Mouse (Mus musculus) stomach, embryonic 14.5 days (tissue): ENCODE results near the gene Smarca1. TPM values are rescaled to one million over a fixed set of nuclear protein-coding genes. Genes with fewer than 3 reads are reported as not detected.
A peak's percentile ranks its signal among the peaks of the same experiment; 100 is the strongest.

Experiments used
- ATAC-seq: fragments of 200-750 bp; cut with Nextera tagmentation; 2 replicates; pipeline ENCODE4 v1.8.0; 2017; ENCODE audit warnings: low read depth, moderate TSS enrichment; ENCODE audit not compliant: insufficient number of reproducible peaks, insufficient read depth, low FRiP score
- H3K27ac ChIP-seq: fragments of 300-500 bp; sonication (generic); 2 replicates; pipeline ENCODE4 v1.5.1; 2014; ENCODE audit warnings: mild to moderate bottlenecking, low read length, moderate library complexity, mixed read lengths
- H3K27me3 ChIP-seq: fragments of 300-500 bp; sonication (generic); 2 replicates; pipeline ENCODE4 v1.6.1; 2014; ENCODE audit warnings: low read length, control low read depth, mixed read lengths; ENCODE audit not compliant: control insufficient read depth, insufficient read depth
- H3K36me3 ChIP-seq: fragments of 300-500 bp; sonication (generic); 2 replicates; pipeline ENCODE4 v1.6.1; 2014; ENCODE audit warnings: mild to moderate bottlenecking, control low read depth, low read length, moderate library complexity, mixed read lengths; ENCODE audit not compliant: control insufficient read depth, insufficient read depth
- H3K4me1 ChIP-seq: fragments of 300-500 bp; sonication (generic); 2 replicates; pipeline ENCODE4 v1.6.1; 2014; ENCODE audit warnings: low read length, control low read depth, mixed read lengths; ENCODE audit not compliant: control insufficient read depth, insufficient read depth
- H3K4me2 ChIP-seq: fragments of 300-500 bp; sonication (generic); replicated peaks from 2 replicates; pipeline ENCODE4 v1.6.1; 2014; ENCODE audit warnings: low read depth, low read length, control low read depth
- H3K4me3 ChIP-seq: fragments of 300-500 bp; sonication (generic); 2 replicates; pipeline ENCODE4 v1.5.1; 2014; ENCODE audit warnings: low read depth, low read length, control low read depth
- H3K9ac ChIP-seq: fragments of 300-500 bp; sonication (generic); replicated peaks from 2 replicates; pipeline ENCODE4 v1.6.1; 2014; ENCODE audit warnings: low read depth, mild to moderate bottlenecking, control low read depth, low read length, moderate library complexity, mixed read lengths
- H3K9me3 ChIP-seq: fragments of 300-500 bp; sonication (generic); 2 replicates; pipeline ENCODE4 v1.6.1; 2016; ENCODE audit warnings: low read depth, low read length, control low read depth; ENCODE audit not compliant: control insufficient read depth
- WGBS: fragments of 180-500 bp; shearing (Covaris S2); extraction: QIAGEN DNeasy Blood & Tissue Kit; methylation state at CpG from one replicate; pipeline ENCODE4 v1.1.7; 2014; 5-methylcytosine and 5-hydroxymethylcytosine counted together
- polyA plus RNA-seq: library from polyadenylated mRNA; unstranded; fragments of >200 nt; fragmentation: Nextera tagmentation; extraction: Ambion mirVana; gene quantifications from 2 replicates; pipeline ENCODE4 v1.2.1, GENCODE M21; 2014

The Smarca1 gene
- 39.4 and 44.7 TPM in 2 replicates for polyA plus RNA-seq

DNA sequence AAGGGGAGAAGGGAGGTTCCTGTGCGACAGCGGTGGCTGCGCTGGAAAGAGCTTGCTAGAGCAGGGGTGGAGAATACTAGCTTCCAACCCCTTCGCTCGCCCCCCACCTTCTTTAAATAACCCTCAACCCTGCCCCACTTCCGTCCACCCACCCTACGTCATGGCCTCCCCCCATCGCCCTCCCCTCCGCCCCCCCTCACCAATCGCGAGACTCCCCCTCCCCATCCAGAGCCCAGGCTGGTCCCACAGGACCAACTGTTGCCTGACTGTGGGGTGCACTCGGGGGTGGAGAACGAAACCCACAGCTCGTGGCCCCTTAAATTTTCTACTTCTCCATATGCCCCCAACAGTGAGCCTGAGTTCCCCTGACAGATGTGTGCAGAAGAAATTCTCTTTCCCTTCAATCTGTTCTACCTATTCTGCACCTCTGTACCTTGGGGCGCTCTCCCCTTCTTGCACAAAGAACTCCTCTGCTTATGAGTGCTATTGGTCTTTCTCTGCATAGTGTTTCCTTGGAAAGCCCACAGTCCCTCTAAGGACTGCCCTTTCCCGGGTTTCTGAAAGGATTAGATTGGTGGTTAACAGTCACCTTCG, at the start of gene Smarca1:
Smarca1 (minus strand) TSS at position 544 of the 594 bp plus-strand sequence.
- H3K4me2 ChIP-seq, result peak within 1 kb of the TSS; percentile 47
- 32% methylated on average over 16 of the region's 17 CpGs for WGBS
- ATAC-seq, result peak; percentile 76; the same call in 1 of the 2 replicates

DNA sequence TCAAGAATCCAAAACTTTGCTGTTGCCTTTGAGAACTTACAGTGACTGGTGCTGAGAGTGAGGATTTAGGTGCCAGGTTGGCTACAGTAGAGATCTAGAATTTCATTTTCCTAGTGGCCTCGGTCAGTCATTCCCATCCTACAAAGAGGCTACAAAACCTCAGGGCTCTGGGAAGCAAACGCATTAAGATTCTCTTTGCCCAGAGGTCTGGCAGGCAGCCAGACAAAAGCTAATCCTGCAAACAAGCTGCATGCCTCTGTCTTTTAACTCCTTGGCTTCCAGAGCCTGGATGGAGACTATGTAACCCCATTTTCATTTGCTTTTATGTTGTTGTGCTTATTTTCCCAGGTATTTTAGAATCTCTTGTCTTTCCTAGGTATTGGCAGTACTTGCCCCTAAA, 45.0 kb upstream of the Smarca1 start:
- no peak; the same call in 1 of the 2 replicates for ATAC-seq
- no peak overlapping the region for H3K4me3 ChIP-seq
- no peaks in the 10 kb centered on the region for H3K4me1 ChIP-seq
- H3K27me3 ChIP-seq, result no peaks in the 10 kb centered on the region
- H3K36me3 ChIP-seq, result no peaks in the 10 kb centered on the region; the same call in 1 of the 2 replicates
- 22% methylated on average over 2 of the region's 2 CpGs for WGBS
- peak overlapping the region; percentile 27; the same call in 1 of the 2 replicates for H3K27ac ChIP-seq
- no peak overlapping the region for H3K4me2 ChIP-seq
- no peak overlapping the region for H3K9ac ChIP-seq
- H3K9me3 ChIP-seq, result no peaks in the 10 kb centered on the region

More for the DNA sequence above, at the start of gene Smarca1:
- Histone ChIP-seq H3K36me3 (no peaks in the 10 kb centered on the region), H3K9ac (peak within 1 kb of the TSS; percentile 53), H3K4me1 (no peaks in the 10 kb centered on the region), H3K4me3 (peak within 1 kb of the TSS; percentile 59), H3K27ac (peak within 1 kb of the TSS; percentile 66; the same call in 1 of the 2 replicates), H3K9me3 (no peaks in the 10 kb centered on the region), H3K27me3 (no peaks in the 10 kb centered on the region)

DNA sequence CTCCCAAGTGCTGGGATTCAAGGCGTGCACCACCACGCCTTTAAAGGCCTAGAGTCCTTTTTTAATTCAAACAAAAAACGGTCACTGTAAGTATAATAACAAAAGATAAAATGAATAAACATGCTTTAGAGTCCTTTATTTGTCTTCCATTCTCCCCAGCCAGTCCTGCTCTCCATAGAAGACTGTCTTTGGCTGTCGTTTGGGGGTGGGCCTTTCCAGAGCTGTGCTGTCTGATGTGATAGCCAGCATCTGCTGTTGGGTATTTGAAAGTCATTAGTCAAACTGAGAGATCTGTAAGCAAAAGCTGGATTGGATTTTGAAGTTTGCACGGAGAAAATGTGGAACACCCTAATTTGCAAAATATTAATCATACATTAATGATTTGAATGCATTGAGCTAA, 44.1 kb upstream of the Smarca1 start:
- WGBS, result 34% methylated on average over 5 of the region's 5 CpGs
- H3K4me3 ChIP-seq, result no peak overlapping the region
- no peak overlapping the region for H3K27ac ChIP-seq
- H3K4me2 ChIP-seq, result no peak overlapping the region
- H3K9ac ChIP-seq, result no peak overlapping the region
- H3K4me1 ChIP-seq, result no peaks in the 10 kb centered on the region
- no peaks in the 10 kb centered on the region for H3K9me3 ChIP-seq
- no peak for ATAC-seq
- no peaks in the 10 kb centered on the region for H3K27me3 ChIP-seq
- H3K36me3 ChIP-seq, result no peaks in the 10 kb centered on the region; the same call in 1 of the 2 replicates

DNA sequence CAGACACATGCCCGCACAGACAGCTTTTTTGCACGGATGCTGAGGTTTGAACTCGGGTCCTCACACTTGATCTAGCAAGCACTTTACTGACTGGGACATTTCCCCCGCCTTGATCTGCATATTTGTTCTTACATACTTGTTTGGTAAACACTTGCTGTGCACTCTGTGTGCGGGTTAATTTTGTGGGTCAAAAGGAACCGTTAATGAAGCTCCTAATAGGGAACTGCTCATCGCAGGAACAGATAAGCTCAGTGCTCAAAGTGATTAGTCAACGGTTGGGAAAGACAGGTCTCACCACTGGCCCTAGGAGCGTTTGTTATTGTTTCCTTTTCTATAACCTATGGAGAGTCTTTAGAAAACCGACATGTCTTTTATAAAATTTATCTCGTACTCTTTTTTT, 41.6 kb upstream of the Smarca1 start:
- no peak overlapping the region for H3K4me3 ChIP-seq
- H3K27ac ChIP-seq, result no peak overlapping the region
- no peak overlapping the region for H3K9ac ChIP-seq
- H3K4me1 ChIP-seq, result no peaks in the 10 kb centered on the region
- no peaks in the 10 kb centered on the region for H3K27me3 ChIP-seq
- H3K4me2 ChIP-seq, result no peak overlapping the region
- no peaks in the 10 kb centered on the region for H3K9me3 ChIP-seq
- ATAC-seq, result no peak
- H3K36me3 ChIP-seq, result no peaks in the 10 kb centered on the region; the same call in 1 of the 2 replicates
- WGBS, result 87% methylated on average over 11 of the region's 11 CpGs

DNA sequence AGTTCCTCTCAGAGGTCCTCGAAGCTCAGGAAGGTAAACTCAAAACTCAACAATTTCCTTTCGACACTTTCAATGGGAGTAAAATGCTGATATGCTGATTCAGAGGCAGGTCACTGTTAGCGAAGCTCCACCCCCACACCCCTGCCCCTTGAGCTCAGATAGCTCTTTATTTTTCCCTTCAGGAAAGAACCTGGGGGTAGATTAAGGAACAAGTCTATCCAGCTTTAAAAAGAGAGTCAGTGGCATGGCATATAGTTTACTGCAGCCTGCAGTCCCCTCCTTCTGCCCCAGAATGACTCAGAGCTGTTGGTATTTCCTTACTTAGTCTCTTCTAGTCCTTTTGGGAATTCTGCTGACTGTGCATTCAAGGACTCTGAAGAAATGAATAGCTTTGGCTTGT, 37.7 kb upstream of the Smarca1 start:
- Histone ChIP-seq H3K27ac (no peak overlapping the region), H3K4me1 (no peaks in the 10 kb centered on the region), H3K4me2 (no peak overlapping the region), H3K9me3 (no peaks in the 10 kb centered on the region), H3K27me3 (no peaks in the 10 kb centered on the region), H3K4me3 (no peak overlapping the region), H3K9ac (no peak overlapping the region), H3K36me3 (no peaks in the 10 kb centered on the region)
- WGBS, result 68% methylated on average over 3 of the region's 3 CpGs
- peak; percentile 58 for ATAC-seq

DNA sequence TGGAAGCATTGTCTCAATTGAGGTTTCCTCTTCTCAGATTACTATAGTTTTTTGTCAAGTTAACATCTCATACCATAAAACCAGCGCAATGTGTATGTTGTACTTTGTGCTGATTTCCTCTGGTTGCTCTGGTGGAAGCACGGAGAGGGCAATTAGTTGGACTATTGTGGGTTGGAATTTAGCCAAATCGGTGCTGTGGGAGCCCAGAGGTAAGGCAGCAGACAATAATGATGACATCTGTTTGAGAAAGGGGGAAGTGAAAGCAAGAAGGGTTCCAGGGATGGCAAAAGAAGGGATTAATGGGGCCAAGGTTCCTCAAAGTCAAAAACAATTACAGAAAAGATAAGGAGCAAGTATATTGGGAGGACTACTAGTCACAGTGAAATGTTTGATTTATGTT, 35.2 kb upstream of the Smarca1 start:
- H3K27ac ChIP-seq, result no peak overlapping the region
- no peaks in the 10 kb centered on the region for H3K36me3 ChIP-seq
- H3K9me3 ChIP-seq, result no peaks in the 10 kb centered on the region
- WGBS, result 64% methylated on average over 3 of the region's 3 CpGs
- H3K4me2 ChIP-seq, result no peak overlapping the region
- H3K4me1 ChIP-seq, result no peaks in the 10 kb centered on the region
- ATAC-seq, result no peak
- H3K4me3 ChIP-seq, result no peak overlapping the region
- H3K27me3 ChIP-seq, result no peaks in the 10 kb centered on the region
- H3K9ac ChIP-seq, result no peak overlapping the region

DNA sequence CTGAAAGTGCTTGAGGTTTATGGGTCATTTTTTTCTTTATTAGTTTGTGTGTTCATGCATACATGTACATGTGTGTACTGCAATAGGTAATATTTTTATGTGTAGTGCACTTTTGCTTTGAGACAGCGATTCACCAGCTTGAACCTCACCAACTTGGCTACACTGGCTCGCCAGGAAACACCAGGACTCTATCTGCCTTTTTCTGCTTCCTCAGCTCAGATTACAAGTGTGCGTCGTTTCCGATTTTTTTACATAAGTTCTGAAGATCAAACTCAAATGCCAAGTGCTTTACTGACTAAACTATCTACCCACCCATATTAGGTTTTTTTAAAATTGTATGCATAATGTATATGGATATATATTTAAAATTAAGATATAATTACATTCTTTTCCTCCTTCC, 27.8 kb upstream of the Smarca1 start:
- Histone ChIP-seq H3K27ac (no peak overlapping the region), H3K27me3 (no peaks in the 10 kb centered on the region), H3K4me2 (no peak overlapping the region), H3K9me3 (no peaks in the 10 kb centered on the region), H3K36me3 (no peaks in the 10 kb centered on the region), H3K4me1 (no peaks in the 10 kb centered on the region), H3K4me3 (no peak overlapping the region), H3K9ac (no peak overlapping the region)
- 84% methylated on average over 5 of the region's 5 CpGs for WGBS
- no peak for ATAC-seq

DNA sequence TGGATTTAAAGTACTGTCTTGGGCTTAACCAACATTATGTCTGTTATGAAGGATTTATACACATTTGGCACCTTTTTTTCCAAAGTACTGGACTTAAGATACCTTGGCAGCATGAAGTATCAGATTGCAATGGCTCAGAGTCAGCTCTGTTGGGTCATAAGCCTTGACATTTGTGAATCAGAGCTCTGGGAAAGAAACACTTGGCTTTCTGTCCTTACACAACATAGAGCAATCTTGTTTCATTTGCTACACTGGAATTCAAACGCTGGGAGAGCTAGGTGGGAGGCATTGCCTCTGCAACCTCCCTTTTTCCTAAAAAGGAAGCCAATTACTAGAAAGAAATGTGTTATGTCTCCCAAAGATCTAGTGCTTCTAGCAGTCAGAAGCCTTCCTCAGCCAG, 24.1 kb upstream of the Smarca1 start:
- Histone ChIP-seq H3K4me2 (no peak overlapping the region), H3K9ac (no peak overlapping the region), H3K9me3 (no peaks in the 10 kb centered on the region), H3K27ac (no peak overlapping the region), H3K4me1 (no peaks in the 10 kb centered on the region), H3K36me3 (no peaks in the 10 kb centered on the region), H3K27me3 (no peaks in the 10 kb centered on the region), H3K4me3 (no peak overlapping the region)
- ATAC-seq, result no peak
- 59% methylated on average over 1 of the region's 1 CpGs for WGBS

DNA sequence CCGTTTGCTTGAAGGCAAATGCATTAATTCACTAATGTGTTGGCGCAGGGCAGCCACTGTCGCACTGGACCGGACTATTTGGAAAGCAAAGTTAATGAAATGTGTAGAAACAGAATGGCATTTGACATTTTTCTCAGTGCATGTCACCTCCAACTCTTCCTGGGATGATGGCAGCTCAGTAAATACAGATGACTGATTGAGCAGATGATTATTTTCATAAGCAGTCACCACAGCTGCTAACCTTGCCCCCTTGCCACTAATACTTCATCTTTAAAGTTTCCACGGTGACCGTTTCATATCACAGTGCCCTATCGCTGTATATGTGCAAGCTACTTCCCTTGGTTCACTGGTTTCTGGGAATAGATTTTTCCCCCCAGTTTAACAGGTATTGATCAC, 20.8 kb upstream of the Smarca1 start:
- H3K27me3 ChIP-seq, result no peaks in the 10 kb centered on the region
- 62% methylated on average over 7 of the region's 7 CpGs for WGBS
- no peaks in the 10 kb centered on the region for H3K4me1 ChIP-seq
- no peak overlapping the region for H3K27ac ChIP-seq
- no peaks in the 10 kb centered on the region for H3K9me3 ChIP-seq
- no peak for ATAC-seq
- peak overlapping the region; percentile 53; the same call in 1 of the 2 replicates for H3K4me3 ChIP-seq
- no peaks in the 10 kb centered on the region for H3K36me3 ChIP-seq
- no peak overlapping the region for H3K9ac ChIP-seq
- peak overlapping the region; percentile 51 for H3K4me2 ChIP-seq
